Mouse (Mus musculus): Measurements from ENCODE around the gene Plgrkt. TPM values are rescaled to one million over a fixed set of nuclear protein-coding genes. Genes with fewer than 3 reads are reported as not detected.

Gene Plgrkt
- polyA plus RNA-seq, 1 experiment from 2014 or later: 68.1 TPM

GRCm38 (mm10) chr19:29302119-29302518, 65.1 kb downstream of the Plgrkt start:
- WGBS: 92% methylated on average over 2 of the region's 2 CpGs
- Histone ChIP-seq H3K27ac (ENCODE audit: low read length) (no peak overlapping the region), H3K27me3 (ENCODE audit: control insufficient read depth, insufficient read depth, low read length) (no peaks in the 10 kb centered on the region), H3K4me3 (ENCODE audit: low read depth, low read length) (no peak overlapping the region), H3K9me3 (ENCODE audit: control insufficient read depth, low read depth, low read length) (no peaks in the 10 kb centered on the region), H3K36me3 (ENCODE audit: control insufficient read depth, insufficient read depth, low read length) (peaks cover 29% of the 10 kb centered on the region), H3K4me2 (replicated peaks; ENCODE audit: low read depth, low read length) (no peak overlapping the region), H3K4me1 (ENCODE audit: control insufficient read depth, insufficient read depth, low read length) (no peaks in the 10 kb centered on the region), H3K9ac (replicated peaks; ENCODE audit: low read depth, low read length) (no peak overlapping the region)
- ATAC-seq (ENCODE audit: insufficient number of reproducible peaks, insufficient read depth, low FRiP score, low read depth): no peak

- no peak for ATAC-seq (ENCODE audit: insufficient number of reproducible peaks, insufficient read depth, low FRiP score, low read depth)
- no peaks in the 10 kb centered on the region for H3K27me3 ChIP-seq (ENCODE audit: control insufficient read depth, insufficient read depth, low read length)
- WGBS: 85% methylated on average over 13 of the region's 13 CpGs
- H3K4me1 ChIP-seq (ENCODE audit: control insufficient read depth, insufficient read depth, low read length): no peaks in the 10 kb centered on the region
- no peak overlapping the region for H3K27ac ChIP-seq (ENCODE audit: low read length)
- no peak overlapping the region for H3K4me3 ChIP-seq (ENCODE audit: low read depth, low read length)
- no peak overlapping the region for H3K4me2 ChIP-seq (replicated peaks; ENCODE audit: low read depth, low read length)
- no peaks in the 10 kb centered on the region for H3K9me3 ChIP-seq (ENCODE audit: control insufficient read depth, low read depth, low read length)
- no peak overlapping the region for H3K9ac ChIP-seq (replicated peaks; ENCODE audit: low read depth, low read length)
- H3K36me3 ChIP-seq (ENCODE audit: control insufficient read depth, insufficient read depth, low read length): peaks cover 37% of the 10 kb centered on the region
Measured at GRCm38 (mm10) chr19:29300919-29301318, 66.3 kb downstream of the Plgrkt start.

Other genes with a start within 250 kb of the Plgrkt start
- 11.2 and 13.1 TPM in 2 replicates for gene Jak2, start 115.6 kb downstream of the Plgrkt start, polyA plus RNA-seq (2014; fragmentation: Nextera tagmentation; extraction: Ambion mirVana)
- 4.1 and 5.6 TPM in 2 replicates for gene Insl6, start 42.0 kb downstream of the Plgrkt start, polyA plus RNA-seq (2014; fragmentation: Nextera tagmentation; extraction: Ambion mirVana)
- gene Rln1, start 32.7 kb downstream of the Plgrkt start, polyA plus RNA-seq (2014; fragmentation: Nextera tagmentation; extraction: Ambion mirVana): not detected in 2 replicates
- gene Cd274, start 65 bp upstream of the Plgrkt start, polyA plus RNA-seq (2014; fragmentation: Nextera tagmentation; extraction: Ambion mirVana): 0.45 and 0.46 TPM in 2 replicates
- not detected in 2 replicates for gene Pdcd1lg2, start 43.5 kb upstream of the Plgrkt start, polyA plus RNA-seq (2014; fragmentation: Nextera tagmentation; extraction: Ambion mirVana)
- 20.8 and 21.7 TPM in 2 replicates for gene Ric1, start 154.9 kb upstream of the Plgrkt start, polyA plus RNA-seq (2014; fragmentation: Nextera tagmentation; extraction: Ambion mirVana)

Measured in stomach, embryonic 14.5 days (tissue).